Mouse (Mus musculus) gastrocnemius, postnatal 4 days (tissue): ENCODE results near the gene Srsf6. TPM values are rescaled to one million over a fixed set of nuclear protein-coding genes. Genes with fewer than 3 reads are reported as not detected.

Source experiments
- DNase-seq, 2 experiments: peaks; one replicate each; pipeline ENCODE4 v3.0.0; 2021 to 2022; ENCODE audit warnings: low spot score in 2 of 2, mixed read lengths in 2 of 2
- total RNA-seq, 2 experiments: library from RNA; stranded (reverse); gene quantifications; 2 replicates each; pipeline ENCODE4 v1.2.3; 2021

The Srsf6 gene
- total RNA-seq, 2 experiments from 2014 or later, result 125 to 132 TPM

GRCm38 (mm10) chr2:162984381-162984780 lies 53.1 kb downstream of the Srsf6 start:
- no peak for DNase-seq

- peak in 1 of 2 experiments; percentile 47 for DNase-seq
Observed at GRCm38 (mm10) chr2:162985923-162986322, 54.6 kb downstream of the Srsf6 start.

Other genes starting within 250 kb of the Srsf6 start
- gene L3mbtl1, start 11.9 kb downstream of the Srsf6 start, total RNA-seq, result under 1 TPM; 0.17 to 0.70 TPM
- gene Sgk2, start 55.8 kb downstream of the Srsf6 start, total RNA-seq, result not detected
- 10 to 100 TPM; 21.1 to 21.5 TPM for gene Ift52, start 85.8 kb downstream of the Srsf6 start, total RNA-seq
- gene Mybl2, start 123.2 kb downstream of the Srsf6 start, total RNA-seq, result 10 to 100 TPM; 10.6 TPM
- not detected for gene Gtsf1l, start 156.3 kb downstream of the Srsf6 start, total RNA-seq